Mouse (Mus musculus) activated CD4-positive, CD25-positive, alpha-beta regulatory T cell, adult 4 months (primary cell): ENCODE data around the gene Srcin1. TPM values are rescaled to one million over a fixed set of nuclear protein-coding genes. Genes with fewer than 3 reads are reported as not detected.

Source experiments
- ATAC-seq: one replicate; pipeline ENCODE4 v1.8.0; 2017
- polyA plus RNA-seq, 2 experiments: library from polyadenylated mRNA; unstranded; fragments of 100-300 nt; shearing (Covaris generic); gene quantifications; one replicate each; pipeline ENCODE4 v1.2.1; 2017

Srcin1 gene
- polyA plus RNA-seq, 2 experiments from 2014 or later = not detected

DNA sequence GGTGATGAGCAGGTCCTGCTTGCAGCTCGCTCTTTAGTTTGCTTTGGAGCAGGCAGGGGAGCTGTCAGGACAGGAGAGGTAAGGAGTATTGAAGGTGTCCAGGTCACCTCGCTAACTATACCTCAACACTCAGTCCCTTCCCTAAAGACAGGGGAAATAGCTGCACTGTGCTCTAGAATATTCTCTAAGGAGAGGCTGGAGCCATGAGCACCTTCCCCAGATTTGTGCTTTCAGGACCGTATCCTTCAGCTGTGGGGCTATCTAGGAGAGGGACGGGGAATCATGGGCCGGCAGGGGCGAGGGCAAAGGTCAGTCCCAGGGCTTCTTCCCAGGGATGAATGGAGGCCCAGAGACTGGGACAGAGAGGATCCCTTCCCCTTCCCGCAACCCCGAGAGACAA lies 23.8 kb downstream of the Srcin1 start:
- ATAC-seq = no peak

DNA sequence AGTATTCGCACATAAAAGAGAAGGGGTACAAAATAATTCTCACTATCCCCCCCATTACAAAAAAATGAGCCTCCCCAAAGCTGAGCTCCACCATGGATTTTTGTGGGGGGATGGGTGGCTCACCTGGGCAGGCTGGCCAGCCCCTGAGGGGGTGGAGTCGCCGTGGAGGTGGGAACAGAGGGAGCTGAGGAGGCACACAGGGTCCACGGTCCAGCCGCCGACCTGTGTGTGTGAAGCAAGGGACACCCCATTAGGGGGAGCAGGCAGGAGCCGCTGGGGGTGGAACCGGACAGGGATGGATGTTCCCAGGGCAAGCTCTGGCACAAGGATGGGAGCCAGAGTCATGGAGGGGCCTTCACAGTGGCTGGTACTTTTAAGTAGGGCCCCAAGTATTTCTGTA lies 27.2 kb downstream of the Srcin1 start:
- no peak for ATAC-seq

DNA sequence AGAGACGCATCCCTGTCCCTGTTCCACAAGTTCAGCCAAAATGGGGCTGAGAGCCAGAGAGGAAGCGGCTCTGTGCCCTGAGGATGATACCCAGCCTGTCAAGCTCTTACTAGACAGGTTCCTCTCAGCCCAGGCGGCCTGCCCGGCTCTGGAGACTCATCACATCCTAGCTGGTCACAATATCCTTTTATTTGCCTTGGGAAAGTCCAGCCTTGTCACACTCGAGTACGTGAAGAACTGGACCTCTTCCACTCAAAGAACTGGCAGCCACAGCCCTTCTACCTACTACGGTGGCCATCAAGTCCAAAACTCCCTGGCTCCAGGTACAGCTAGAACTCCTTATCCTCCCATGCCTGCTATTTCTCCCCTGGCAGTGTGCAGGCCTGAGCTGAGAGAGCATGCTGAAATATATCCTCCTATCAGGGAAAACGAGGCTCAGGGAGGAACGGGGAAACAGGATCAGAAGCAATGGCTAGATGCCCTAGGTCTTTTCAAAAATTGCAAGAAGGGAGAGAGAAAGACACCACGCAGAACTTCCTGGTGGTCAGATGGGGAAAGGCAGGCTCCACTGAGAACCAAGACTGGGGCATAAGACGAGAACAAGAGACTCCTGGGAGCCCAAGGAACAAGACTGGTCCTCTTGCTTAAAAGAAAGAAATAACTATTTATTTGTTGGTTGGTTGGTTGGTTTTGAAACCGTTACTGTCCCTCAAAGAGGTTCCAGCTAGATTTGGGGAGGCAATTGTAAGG lies 27.9 kb downstream of the Srcin1 start:
- no peak for ATAC-seq

DNA sequence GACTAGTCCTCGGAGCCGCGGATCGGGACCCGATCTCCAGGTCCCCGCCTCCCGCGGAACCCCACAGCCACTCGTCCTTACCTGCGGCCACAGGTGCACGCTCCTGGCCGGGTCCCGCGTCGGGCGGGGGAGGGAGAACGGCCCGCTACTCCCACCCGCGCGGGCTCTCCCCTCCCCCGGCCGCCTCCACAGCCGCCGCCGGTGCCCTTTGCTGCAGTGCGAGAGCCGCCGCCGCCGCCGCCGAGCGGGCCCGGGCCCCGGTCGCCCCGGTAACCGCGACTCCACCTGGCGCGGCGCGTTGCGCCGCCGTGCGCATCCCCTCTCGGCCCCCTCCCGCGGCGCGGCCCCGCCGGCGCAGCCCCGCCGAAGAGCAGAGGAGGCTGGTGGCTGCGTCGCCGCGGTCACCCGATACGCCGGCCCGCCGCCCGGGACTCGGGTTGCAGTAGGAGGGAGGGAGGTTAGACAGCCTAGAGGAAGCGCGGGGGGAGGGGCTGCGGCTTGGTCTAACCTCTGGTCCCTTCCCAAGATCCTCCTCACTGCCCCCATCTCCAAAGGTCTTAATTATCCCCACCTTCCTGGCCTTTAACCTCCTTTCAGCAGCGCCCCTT lies 29.1 kb downstream of the Srcin1 start:
- no peak for ATAC-seq

DNA sequence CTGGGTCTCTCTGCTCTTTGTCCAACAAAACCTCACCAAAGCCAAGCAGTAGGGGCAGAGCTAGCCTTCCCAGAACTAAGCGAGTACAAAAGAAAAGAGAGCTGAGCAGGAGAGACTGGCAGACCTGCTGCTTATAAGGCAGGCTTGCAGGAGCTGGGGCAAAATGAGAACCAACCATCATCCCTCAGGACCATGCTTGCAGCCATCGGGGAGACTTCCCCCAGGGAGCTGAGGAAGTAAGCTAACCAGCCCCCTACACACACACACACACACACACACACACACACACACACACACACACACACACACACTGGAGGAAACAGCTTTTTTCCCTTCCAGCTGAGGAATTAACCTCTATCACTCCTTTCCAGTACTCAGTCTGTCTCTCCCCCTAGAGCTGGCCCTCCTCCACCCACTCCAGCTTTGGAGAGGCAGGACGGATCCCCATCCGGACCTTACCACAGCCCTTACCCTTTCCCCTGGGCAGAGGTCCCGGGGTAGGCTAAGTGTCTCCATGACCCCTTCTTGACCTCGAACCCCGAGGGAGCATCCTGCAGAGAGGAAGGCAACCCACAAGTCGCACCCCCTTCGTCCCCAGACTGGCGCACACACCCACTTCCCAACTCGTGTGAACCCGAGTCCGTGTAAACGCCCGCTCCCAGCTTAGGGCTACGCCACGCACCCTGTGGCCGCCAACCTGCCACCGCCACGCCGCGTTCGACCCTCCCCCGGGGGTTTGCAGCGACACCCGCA lies 30.0 kb downstream of the Srcin1 start:
- ATAC-seq = no peak

DNA sequence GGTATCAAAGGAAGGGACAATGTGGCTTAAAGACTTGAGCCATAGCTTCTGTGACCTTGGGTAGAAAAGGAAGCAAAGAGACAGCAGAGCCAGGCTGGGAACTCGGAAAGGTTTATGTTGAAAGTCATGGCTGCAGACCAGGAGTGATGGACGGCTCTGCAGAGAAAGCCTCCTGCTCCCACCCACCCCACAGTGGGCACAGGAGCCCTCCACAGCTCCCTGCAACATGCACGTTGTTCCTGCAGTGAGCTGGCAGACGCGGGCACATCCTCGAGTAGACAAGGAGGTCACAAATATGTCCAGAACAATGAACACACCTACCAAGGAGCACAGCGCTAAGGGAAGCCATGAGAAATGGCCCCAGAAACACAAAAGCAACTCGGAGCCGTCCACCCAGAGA lies 32.1 kb downstream of the Srcin1 start:
- no peak for ATAC-seq

DNA sequence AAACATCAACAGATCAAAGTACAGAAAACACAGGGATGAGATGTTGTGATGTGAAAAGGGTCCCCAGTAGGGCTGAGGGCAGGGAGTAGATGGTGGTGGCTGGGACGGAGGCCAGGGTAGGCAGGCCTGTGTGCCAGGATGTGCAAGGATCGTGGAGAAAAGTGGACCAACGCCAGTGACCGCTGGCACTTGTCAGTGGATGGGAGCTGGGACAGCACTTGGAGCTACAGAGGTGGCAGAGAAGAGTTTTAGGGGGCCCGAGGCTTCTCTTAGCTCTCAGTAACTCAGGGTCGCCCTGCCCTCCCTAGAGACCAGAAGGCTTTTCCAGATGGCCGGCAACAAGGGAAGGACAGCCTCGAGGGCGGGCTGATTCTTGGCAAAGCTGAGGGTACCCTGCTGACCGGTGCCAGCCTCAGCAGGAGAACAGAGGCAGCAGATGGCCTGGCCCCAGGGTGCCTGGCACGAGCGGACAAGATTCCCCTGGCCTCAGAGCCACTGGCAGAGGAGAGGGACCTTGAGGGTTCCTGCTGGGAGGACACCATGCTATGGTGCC lies 32.7 kb downstream of the Srcin1 start:
- ATAC-seq = no peak

DNA sequence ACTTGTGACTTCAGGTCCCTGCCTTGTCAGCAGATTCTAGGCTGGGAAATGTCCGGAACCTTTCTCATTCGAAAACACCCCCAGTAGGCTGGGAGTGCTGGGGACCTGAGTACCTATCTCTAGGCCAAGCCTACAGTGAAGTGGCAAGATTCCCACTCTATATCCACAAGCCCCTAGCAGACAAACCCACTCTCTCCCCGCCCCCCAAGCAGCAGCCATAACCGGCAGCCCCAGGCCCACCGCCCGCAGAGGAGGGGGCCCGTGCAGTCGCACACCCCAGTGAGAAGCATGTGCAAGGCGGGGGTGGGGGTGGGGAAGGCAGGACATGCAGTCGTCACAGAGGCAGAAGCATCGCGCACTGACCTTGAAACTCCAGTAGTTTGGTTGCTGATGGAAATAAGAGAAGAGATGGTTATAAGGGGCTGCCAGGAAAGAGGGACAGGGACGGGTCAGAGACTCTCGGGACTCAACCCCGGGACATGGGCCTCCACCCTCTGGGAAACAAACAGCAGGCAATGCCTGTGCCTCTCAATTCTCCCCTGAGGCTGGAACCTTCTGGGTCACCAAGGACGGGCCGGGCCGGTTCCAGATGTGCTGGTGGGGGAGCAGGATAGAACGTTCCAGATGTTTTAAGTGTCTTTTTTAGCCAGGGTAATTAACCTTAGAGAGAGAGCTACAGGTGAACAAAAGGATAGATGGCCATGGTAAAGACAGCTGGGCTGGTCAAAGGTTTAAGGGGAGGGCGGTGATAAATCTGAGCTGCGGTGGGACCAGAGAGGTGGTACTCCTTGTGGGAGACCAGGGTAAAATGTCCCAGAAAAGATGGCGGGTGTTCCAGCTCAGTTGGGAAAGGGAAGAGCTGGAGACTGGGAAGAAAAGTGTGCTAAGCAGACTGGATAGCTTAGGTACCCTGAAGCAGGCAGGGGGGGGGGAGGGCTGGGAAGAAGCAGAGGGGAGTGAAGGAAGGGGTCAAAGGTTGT lies 33.5 kb downstream of the Srcin1 start:
- ATAC-seq = no peak

DNA sequence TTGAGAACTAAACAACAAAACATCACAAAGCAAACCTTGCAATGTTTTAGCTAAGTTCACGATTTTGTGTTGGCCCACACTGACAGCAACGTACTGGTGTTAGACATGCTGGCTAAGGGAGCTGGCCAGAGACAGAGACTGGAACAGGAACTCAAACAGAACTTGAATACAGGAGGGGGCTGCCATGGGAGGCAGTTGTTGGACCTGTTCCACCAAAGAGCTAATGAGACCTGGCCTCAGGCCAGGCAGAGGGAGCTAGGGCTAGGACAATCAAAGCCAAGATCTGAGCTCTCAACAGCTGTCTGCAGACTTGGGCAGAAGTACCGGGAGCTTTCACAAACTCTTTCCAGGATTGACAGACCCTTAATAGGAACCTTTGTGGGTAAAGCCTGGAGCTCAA lies 35.4 kb downstream of the Srcin1 start:
- no peak for ATAC-seq

DNA sequence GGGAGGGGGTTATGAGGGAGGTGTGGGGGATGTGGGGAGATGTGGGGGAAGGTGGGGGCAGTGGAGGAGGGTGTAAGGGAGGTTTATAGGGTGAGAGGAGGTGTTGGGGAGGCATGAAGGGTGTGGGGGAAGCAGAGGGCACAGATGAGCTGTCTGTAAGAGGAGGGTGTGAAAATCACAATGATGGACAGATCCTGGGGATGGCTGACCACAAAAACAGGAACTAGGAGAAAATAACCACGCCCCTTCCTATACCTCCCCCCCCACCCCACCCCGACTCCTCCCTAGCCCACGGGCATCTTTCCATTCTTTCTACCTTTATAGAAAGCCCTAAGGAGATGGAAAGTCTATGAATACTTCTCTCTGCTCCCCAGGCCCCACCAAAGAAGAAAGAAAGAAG lies 35.9 kb downstream of the Srcin1 start:
- no peak for ATAC-seq

DNA sequence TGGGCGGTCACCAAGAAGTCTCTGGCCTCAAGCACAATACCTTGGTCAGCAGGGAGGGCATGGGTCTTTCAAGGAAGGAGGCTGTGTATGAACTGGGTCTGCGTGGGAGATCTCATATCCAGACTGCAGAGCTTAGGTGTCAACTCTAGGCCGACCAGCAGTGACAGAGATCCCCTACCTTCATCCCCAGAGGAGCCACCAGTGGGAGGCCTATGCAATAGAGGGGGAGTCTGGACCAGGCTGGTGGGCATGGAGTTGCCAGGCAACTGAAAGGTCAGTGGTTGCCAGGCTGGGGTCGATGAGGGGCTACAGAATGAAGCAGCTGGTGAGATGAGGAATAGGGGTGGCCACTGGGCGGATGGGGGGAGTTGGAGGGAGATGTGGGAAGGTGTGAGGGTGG lies 36.4 kb downstream of the Srcin1 start:
- ATAC-seq = no peak

DNA sequence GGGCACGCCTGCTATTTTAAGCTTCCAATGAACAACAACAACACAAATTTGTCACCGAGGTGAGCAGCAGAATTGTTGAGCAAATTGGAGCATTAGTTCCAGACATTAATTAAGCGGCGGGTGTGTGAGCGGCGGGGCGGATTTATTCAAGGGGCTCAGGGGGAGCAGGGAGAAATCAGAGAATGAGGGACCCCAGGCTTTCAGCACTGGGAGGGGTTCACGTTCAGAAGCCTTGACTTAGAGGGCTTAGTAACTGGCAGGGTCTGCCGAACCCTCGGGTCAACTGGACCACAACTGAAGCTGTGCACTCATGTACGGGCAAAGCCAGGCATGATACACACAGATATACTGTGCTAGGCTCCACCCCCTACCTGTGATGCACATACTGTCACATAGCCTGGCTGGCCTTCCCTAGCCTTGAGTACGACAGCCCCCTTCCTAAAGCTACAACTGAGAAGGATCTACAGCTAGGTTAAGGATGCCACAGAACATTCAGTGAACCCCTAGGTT lies 38.4 kb downstream of the Srcin1 start:
- ATAC-seq = no peak

DNA sequence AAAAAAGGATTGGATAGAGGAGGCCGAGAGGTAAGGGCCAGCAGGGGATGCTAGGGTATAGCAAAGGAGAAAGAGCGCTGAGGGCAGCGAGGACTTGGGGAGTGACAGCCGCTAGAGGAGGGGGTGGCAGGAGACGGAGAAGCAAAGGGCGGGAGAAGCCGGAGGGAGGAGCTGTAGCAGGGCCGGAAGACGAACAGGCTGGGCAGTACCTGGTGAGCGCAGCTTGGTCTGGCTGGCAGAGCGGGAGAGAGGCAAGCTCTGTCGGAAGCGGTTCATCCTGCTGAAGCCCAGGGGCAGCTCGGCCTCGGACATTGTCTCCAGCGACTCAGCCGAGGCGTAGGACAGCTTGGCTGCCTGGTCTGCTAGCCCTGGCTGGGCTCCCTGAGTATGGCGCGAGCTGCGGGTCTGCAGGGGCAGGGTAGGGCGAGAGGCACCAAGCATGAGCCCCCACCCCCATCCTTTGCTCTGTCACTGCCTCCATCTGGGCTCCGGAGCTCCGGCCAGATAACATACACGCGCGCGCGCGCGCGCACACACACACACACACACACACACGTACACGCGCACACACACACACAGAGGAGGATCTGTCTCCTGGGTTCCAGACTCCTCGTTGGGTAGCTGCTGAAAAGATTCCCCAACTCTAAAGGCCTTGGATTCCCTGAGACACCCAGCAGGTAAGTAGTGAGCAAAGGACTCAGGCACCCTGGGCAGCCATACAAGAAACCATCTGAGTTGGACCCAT lies 39.0 kb downstream of the Srcin1 start:
- no peak for ATAC-seq

DNA sequence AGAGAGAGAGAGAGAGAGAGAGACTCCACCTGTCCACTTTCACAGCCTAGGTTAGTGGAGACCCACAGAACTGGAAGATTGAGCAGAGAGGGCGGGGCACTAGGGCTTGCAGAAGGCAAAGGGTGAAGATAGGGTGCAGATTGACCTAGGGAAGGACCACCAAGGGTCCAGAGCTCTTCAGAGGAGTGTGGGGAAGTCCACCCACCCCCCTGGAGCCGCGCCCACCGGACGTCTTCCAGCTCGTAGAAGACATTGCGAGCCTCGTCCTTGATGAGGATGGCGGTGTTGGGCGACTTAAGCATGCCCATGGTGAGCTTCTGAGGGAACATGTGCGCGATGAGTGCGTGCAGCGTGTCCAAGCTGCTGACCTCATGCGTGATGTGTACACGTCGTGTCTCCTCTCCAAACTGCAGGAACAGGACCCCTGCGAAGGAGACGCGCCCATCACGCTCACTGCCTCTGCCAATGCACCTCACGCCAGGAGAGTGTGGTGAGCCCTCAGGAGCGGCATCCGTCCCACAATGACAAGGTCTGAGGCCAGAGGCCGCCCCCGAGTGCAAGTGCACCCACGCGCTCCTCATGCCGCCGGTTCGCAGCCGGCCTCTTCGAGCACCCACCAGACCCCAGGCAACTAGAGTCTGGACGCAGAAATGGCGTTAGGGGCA lies 39.8 kb downstream of the Srcin1 start:
- ATAC-seq = no peak

DNA sequence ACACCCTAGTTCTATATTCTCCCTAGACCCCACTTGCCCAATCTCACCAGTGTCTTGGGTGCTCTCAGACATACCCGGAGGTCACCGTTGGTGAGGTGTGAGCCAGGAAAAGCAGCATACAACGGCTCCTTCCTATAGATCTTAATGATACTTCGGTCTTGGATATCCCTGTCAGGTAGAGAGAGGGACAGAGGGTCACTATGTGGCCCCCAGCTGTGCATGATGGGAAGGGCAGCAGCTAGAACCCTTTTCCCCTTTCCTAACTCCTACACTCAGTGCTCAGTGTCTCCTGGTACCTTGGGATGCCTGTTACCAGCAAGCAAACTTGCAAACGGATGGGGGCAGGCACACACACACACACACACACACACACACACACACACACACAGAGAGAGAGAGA lies 40.3 kb downstream of the Srcin1 start:
- no peak for ATAC-seq

DNA sequence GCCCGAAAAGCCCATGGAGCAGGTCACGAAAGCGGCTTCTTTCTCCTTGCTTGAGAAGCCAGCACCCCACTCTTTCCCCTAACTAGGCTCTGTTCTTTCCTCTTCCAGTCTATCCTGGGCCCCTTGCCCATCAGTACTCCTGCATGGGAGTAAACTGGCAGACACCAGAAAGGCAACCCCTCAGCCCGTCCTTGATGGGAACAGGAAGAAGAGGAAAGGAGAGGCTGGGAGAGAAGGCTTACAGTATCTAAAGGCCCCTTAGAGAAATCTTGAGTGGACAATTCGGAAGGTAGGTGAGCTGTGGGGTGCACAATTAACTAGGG lies 40.7 kb downstream of the Srcin1 start:
- ATAC-seq = no peak

DNA sequence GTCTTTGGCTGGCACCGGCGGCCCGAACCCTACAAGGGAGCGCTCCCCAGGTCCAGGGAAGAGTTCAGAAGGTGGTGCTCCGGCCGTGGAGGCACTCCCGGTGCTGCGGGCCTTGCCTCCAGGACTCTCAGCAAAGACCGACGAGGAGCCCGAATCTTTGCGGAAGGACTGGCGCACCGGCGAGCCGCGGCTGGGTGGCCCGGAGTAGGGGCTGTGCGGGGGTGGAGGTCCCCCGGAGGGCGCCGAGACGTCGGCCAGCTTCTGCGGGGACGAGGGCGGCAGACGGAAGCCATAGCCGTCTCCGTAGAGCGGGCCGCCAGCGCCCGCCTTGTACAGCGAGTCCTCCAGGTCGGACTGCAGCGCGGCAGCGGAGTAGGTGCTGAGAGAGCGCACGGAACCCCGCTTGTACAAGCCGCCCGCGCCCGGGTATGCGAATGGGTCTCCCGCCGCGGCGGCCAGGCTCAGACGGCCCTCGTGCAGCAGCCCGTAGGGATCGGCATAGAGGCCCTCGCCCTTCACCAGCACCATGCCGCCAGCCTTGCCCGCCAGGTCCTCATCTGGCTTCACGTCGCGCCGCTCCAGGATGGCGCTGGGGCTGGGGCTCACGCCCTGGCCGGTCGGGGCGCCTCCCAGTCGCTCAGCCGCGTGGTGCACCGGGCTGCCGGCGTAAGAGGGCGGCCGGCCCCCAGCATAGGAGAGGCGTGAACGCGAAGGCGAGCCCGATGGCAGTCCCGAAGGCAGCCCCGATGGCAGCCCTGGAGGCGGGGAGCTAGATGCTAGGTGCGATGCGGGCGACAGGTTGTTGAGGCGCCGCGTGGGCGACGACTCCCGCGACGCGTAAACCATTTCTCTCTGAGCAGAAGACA lies 41.3 kb downstream of the Srcin1 start:
- no peak for ATAC-seq

DNA sequence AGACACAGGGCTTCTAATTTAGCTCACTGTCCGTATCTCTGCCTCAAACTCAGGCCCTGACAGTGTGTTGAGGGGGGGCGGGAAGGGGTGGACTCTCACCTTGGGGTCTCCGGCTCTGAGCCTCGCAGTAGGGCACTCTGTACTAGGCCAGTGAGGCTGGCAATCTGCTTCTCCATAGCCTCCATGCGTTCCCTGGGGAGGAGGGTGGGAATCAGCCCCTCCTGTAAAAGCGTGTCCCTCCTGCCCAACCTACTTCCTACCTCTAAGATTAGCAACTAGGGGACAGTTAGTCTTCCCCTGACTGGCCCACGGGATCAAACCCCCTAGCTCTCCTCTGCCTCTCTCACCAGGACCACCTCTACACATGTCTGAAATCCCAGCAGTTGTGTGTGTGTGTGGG lies 42.3 kb downstream of the Srcin1 start:
- ATAC-seq = no peak

DNA sequence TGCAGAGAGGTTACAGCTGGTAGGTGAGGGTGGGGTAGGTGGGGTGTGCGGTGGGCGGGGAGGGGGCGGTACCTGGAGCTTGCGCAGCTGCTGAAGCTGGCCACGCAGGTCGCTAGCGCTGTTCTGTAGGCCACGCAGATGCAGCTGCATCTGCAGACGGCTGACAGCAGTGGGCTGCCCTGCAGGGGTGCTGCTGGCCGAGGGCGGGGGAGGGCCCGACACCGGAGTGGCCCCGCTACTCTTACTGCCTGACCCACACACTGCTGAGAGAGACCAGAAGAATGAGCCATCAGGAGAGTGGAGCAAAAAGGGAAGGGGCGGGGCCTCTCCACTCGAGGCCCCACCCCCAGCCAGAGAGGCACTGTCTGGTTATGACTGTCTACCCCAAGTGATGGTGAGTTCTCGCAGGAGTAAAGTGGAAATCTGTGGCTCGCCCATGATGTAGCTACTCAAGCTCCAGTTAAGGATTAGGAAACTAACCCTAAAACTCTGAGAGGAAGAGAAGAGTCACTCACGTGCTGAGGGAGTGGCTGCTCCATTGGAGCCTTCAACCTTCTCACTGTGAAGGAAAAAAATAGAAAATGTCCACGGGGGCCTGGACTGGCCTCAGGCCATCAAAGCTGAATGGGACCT lies 42.9 kb downstream of the Srcin1 start:
- ATAC-seq = no peak

DNA sequence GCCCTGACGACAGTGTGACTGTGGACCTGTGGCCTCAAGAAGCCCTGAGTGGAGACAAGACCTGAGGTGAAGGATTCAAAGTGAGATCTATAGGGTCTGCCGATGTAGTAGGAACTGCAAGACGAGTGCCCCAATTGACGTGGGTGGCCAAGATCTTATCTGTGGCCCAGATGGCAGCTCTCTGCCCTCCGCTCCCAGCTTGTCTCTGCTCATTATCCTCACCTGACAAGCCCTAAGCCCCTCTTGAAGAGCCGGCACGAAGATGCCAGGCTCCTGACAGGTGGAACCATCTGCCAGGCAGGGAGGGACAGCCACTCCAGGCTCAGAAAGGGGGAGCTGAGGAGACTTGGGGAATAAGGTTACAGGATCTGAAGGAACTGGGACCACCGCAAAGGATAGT lies 43.6 kb downstream of the Srcin1 start:
- no peak for ATAC-seq
